Mouse (Mus musculus): ENCODE measurements at regions not wholly inside any gene's neighbourhood (a gene's known extent, or its start where the extent isn't known, plus 50 kb on each side); places are given as distances from the start of the nearest gene placed in this dataset.
"Not testable (repeated sequence)": the region's sequence is repeated elsewhere in the genome, so short reads cannot be mapped to it uniquely, and the experiment has no call there.

- DNase-seq: not testable (repeated sequence)
Observed at GRCm38 (mm10) chr1:141066830-141067229, 820.9 kb downstream of the Kcnt2 start.

- DNase-seq: no peak
Observed at GRCm38 (mm10) chr1:141097575-141097974, 851.6 kb downstream of the Kcnt2 start.

- no peak for DNase-seq
Observed at GRCm38 (mm10) chr1:141102546-141102945, 856.6 kb downstream of the Kcnt2 start.

GRCm38 (mm10) chr1:141104034-141104433 is 858.1 kb downstream of the Kcnt2 start:
- no peak for DNase-seq

- DNase-seq: no peak
Observed at GRCm38 (mm10) chr1:141104633-141105032, 858.7 kb downstream of the Kcnt2 start.

- DNase-seq: no peak
Observed at GRCm38 (mm10) chr1:141136771-141137541, 891.0 kb downstream of the Kcnt2 start.

GRCm38 (mm10) chr1:141140157-141140556 is 894.2 kb downstream of the Kcnt2 start:
- not testable (repeated sequence) for DNase-seq

- DNase-seq: peak; percentile 17
Observed at GRCm38 (mm10) chr1:141145759-141146158, 899.8 kb downstream of the Kcnt2 start.

GRCm38 (mm10) chr1:141149899-141150298 is 903.9 kb downstream of the Kcnt2 start:
- no peak for DNase-seq

GRCm38 (mm10) chr1:141154572-141154971 is 908.6 kb downstream of the Kcnt2 start:
- DNase-seq: no peak

GRCm38 (mm10) chr1:141161772-141162171 is 915.8 kb downstream of the Kcnt2 start:
- no peak for DNase-seq
